Comparison of ENCODE assay signal across 7 mouse cellular contexts in genomic region chr17:35918276-35919059, GRCm38 (mm10). TPM values are rescaled to one million over a fixed set of nuclear protein-coding genes. Genes with fewer than 3 reads are reported as not detected.
DNase-seq lines count a peak whose midpoint lies in the region; ATAC-seq and TF ChIP-seq lines count a peak whose summit lies in the region.

No protein-coding gene starts in this region.

- DNase-seq in CD4-positive helper T cell, adult 2 months (ENCODE audit: low read depth, low spot score), result peak; percentile 77
- DNase-seq in G1E (ENCODE audit: low spot score), result no peak
- peak; percentile 77 for DNase-seq in embryo, embryonic 10.5 days (ENCODE audit: low spot score)
- DNase-seq in heart, postnatal 0 days (ENCODE audit: low spot score), result peak; percentile 76
- DNase-seq in large intestine, adult 2 months (ENCODE audit: low read depth, low spot score), result peak; percentile 33
- DNase-seq in thymus, postnatal 14 days, result peak; percentile 53

- ATAC-seq in G1E (ENCODE audit: extremely low read depth, insufficient number of reproducible peaks, low FRiP score, poor library complexity, severe bottlenecking), result no peak
- ATAC-seq in heart, postnatal 0 days (ENCODE audit: insufficient read depth, low read depth), result no peak
- no peak for ATAC-seq in midbrain, embryonic 13.5 days

- H3K27me3 ChIP-seq in G1E (ENCODE audit: insufficient read depth, low read length), result no peaks in the 10 kb centered on the region
- no peaks in the 10 kb centered on the region for H3K27me3 ChIP-seq in heart, postnatal 0 days (ENCODE audit: control insufficient read depth, insufficient read depth, low read length)
- no peaks in the 10 kb centered on the region for H3K27me3 ChIP-seq in midbrain, embryonic 13.5 days

- peak overlapping the region; percentile 99 for H3K9ac ChIP-seq in heart, postnatal 0 days (replicated peaks; ENCODE audit: low read depth, low read length)
- peak overlapping the region; percentile 98 for H3K9ac ChIP-seq in midbrain, embryonic 13.5 days (replicated peaks)

- H3K36me3 ChIP-seq in G1E (replicated peaks), result peaks cover 52% of the 10 kb centered on the region
- peaks cover 23% of the 10 kb centered on the region for H3K36me3 ChIP-seq in heart, postnatal 0 days (replicated peaks; ENCODE audit: control insufficient read depth, insufficient read depth, low read length)
- H3K36me3 ChIP-seq in midbrain, embryonic 13.5 days, result peaks cover 12% of the 10 kb centered on the region

- WGBS in heart, postnatal 0 days, result under 1% methylated on average over 11 of the region's 11 CpGs
- WGBS in large intestine, adult 2 months, result 0% methylated on average over 11 of the region's 11 CpGs
- WGBS in midbrain, embryonic 13.5 days, result under 1% methylated on average over 11 of the region's 11 CpGs

- H3K4me3 ChIP-seq in G1E (ENCODE audit: low read depth, low read length), result peak overlapping the region; percentile 79
- H3K4me3 ChIP-seq in heart, postnatal 0 days (ENCODE audit: low read depth, low read length), result peak overlapping the region; percentile 91
- H3K4me3 ChIP-seq in midbrain, embryonic 13.5 days (replicated peaks), result peak overlapping the region; percentile 78

- no peaks in the 10 kb centered on the region for H3K9me3 ChIP-seq in G1E (replicated peaks)
- no peaks in the 10 kb centered on the region for H3K9me3 ChIP-seq in heart, postnatal 0 days (replicated peaks; ENCODE audit: control insufficient read depth, low read length)
- H3K9me3 ChIP-seq in midbrain, embryonic 13.5 days, result no peaks in the 10 kb centered on the region

- H3K27ac ChIP-seq in heart, postnatal 0 days (ENCODE audit: low read depth), result peak overlapping the region; percentile 99
- peak overlapping the region; percentile 99 for H3K27ac ChIP-seq in midbrain, embryonic 13.5 days

- TF ChIP-seq EP300 in heart, postnatal 0 days (IDR thresholded peaks at IDR 0.05; ENCODE audit: low read depth), result peak; percentile 51; the same call in 1 of the 2 replicates

- H3K4me1 ChIP-seq in G1E (ENCODE audit: insufficient read depth, low read depth, low read length), result peaks cover 59% of the 10 kb centered on the region
- H3K4me1 ChIP-seq in heart, postnatal 0 days (ENCODE audit: control insufficient read depth, insufficient read depth), result peaks cover 18% of the 10 kb centered on the region; the same call in 1 of the 2 replicates
- peaks cover 48% of the 10 kb centered on the region for H3K4me1 ChIP-seq in midbrain, embryonic 13.5 days (replicated peaks)

- TF ChIP-seq CTCF in G1E (IDR thresholded peaks at IDR 0.05; ENCODE audit: low read depth, low read length), result no peak
- no peak for TF ChIP-seq CTCF in heart, postnatal 0 days (IDR thresholded peaks at IDR 0.05; ENCODE audit: low read depth)

- peak overlapping the region; percentile 89 for H3K4me2 ChIP-seq in heart, postnatal 0 days (ENCODE audit: low read depth, low read length)
- peak overlapping the region; percentile 84 for H3K4me2 ChIP-seq in midbrain, embryonic 13.5 days (replicated peaks)

RNA-seq across cellular contexts. Expression of gene Ppp1r10, which starts 2.2 kb away (rescaled TPM):
- 85.7 and 93.8 TPM in 2 replicates for total RNA-seq in G1E (2014; fragmentation: Nextera tagmentation)
- total RNA-seq in G1E (2017), result 64.7 and 77.3 TPM in 2 replicates
- polyA plus RNA-seq in G1E (2012), result 30.9 and 33.0 TPM in 2 replicates
- 11.2 and 20.7 TPM in 2 replicates for total RNA-seq in heart, postnatal 0 days (2014; rRNA removed; ENCODE audit: low replicate concordance)
- 14.8 and 20.2 TPM in 2 replicates for polyA plus RNA-seq in heart, postnatal 0 days (2015; fragmentation: Nextera tagmentation; extraction: Ambion mirVana)
- polyA plus RNA-seq in large intestine, adult 2 months (2012; rRNA removed), result 28.7 and 36.9 TPM in 2 replicates
- 51.3 and 54.6 TPM in 2 replicates for polyA plus RNA-seq in midbrain, embryonic 13.5 days (2015; fragmentation: Nextera tagmentation; extraction: Ambion mirVana)

RNA-seq across cellular contexts. Expression of gene Mrps18b, which starts 2.3 kb away (rescaled TPM):
- 107 and 118 TPM in 2 replicates for total RNA-seq in G1E (2014; fragmentation: Nextera tagmentation)
- 103 and 127 TPM in 2 replicates for total RNA-seq in G1E (2017)
- polyA plus RNA-seq in G1E (2012), result 7.8 and 8.9 TPM in 2 replicates
- total RNA-seq in heart, postnatal 0 days (2014; rRNA removed; ENCODE audit: low replicate concordance), result 38.0 and 73.7 TPM in 2 replicates
- polyA plus RNA-seq in heart, postnatal 0 days (2015; fragmentation: Nextera tagmentation; extraction: Ambion mirVana), result 68.6 and 77.0 TPM in 2 replicates
- 111 and 131 TPM in 2 replicates for polyA plus RNA-seq in large intestine, adult 2 months (2012; rRNA removed)
- 49.9 and 54.6 TPM in 2 replicates for polyA plus RNA-seq in midbrain, embryonic 13.5 days (2015; fragmentation: Nextera tagmentation; extraction: Ambion mirVana)

RNA-seq across cellular contexts. Expression of gene Atat1, which starts 8.6 kb away (rescaled TPM):
- total RNA-seq in G1E (2014; fragmentation: Nextera tagmentation), result 18.1 and 18.3 TPM in 2 replicates
- total RNA-seq in G1E (2017), result 7.3 and 10.5 TPM in 2 replicates
- 16.3 and 17.3 TPM in 2 replicates for polyA plus RNA-seq in G1E (2012)
- 28.6 and 31.0 TPM in 2 replicates for total RNA-seq in heart, postnatal 0 days (2014; rRNA removed; ENCODE audit: low replicate concordance)
- polyA plus RNA-seq in heart, postnatal 0 days (2015; fragmentation: Nextera tagmentation; extraction: Ambion mirVana), result 19.1 and 19.8 TPM in 2 replicates
- 20.0 and 45.4 TPM in 2 replicates for polyA plus RNA-seq in large intestine, adult 2 months (2012; rRNA removed)
- polyA plus RNA-seq in midbrain, embryonic 13.5 days (2015; fragmentation: Nextera tagmentation; extraction: Ambion mirVana), result 458 and 466 TPM in 2 replicates

RNA-seq across cellular contexts. Expression of gene 2310061I04Rik, which starts 21.2 kb away (rescaled TPM):
- total RNA-seq in G1E (2014; fragmentation: Nextera tagmentation), result 32.7 and 45.0 TPM in 2 replicates
- 3.1 and 3.3 TPM in 2 replicates for total RNA-seq in G1E (2017)
- 163 and 185 TPM in 2 replicates for polyA plus RNA-seq in G1E (2012)
- 32.5 and 36.6 TPM in 2 replicates for total RNA-seq in heart, postnatal 0 days (2014; rRNA removed; ENCODE audit: low replicate concordance)
- 51.9 and 53.1 TPM in 2 replicates for polyA plus RNA-seq in heart, postnatal 0 days (2015; fragmentation: Nextera tagmentation; extraction: Ambion mirVana)
- polyA plus RNA-seq in large intestine, adult 2 months (2012; rRNA removed), result 76.6 and 84.9 TPM in 2 replicates
- polyA plus RNA-seq in midbrain, embryonic 13.5 days (2015; fragmentation: Nextera tagmentation; extraction: Ambion mirVana), result 34.7 and 36.8 TPM in 2 replicates

RNA-seq across cellular contexts. Expression of gene Dhx16, which starts 38.8 kb away (rescaled TPM):
- total RNA-seq in G1E (2014; fragmentation: Nextera tagmentation) (48.8 and 56.3 TPM in 2 replicates), G1E (2017) (76.8 and 81.1 TPM in 2 replicates)
- polyA plus RNA-seq in G1E (2012), result 73.6 and 77.5 TPM in 2 replicates
- 18.2 and 24.1 TPM in 2 replicates for total RNA-seq in heart, postnatal 0 days (2014; rRNA removed; ENCODE audit: low replicate concordance)
- polyA plus RNA-seq in heart, postnatal 0 days (2015; fragmentation: Nextera tagmentation; extraction: Ambion mirVana), result 14.9 and 15.0 TPM in 2 replicates
- 67.2 and 82.6 TPM in 2 replicates for polyA plus RNA-seq in large intestine, adult 2 months (2012; rRNA removed)
- polyA plus RNA-seq in midbrain, embryonic 13.5 days (2015; fragmentation: Nextera tagmentation; extraction: Ambion mirVana), result 34.3 and 37.3 TPM in 2 replicates
